Mouse (Mus musculus): ENCODE measurements around the gene Hdac9. TPM values are rescaled to one million over a fixed set of nuclear protein-coding genes. Genes with fewer than 3 reads are reported as not detected.
A peak's percentile ranks its signal among the peaks of the same experiment; 100 is the strongest.

Gene Hdac9
- polyA plus RNA-seq, 1 experiment: 6.0 TPM

GRCm38 (mm10) chr12:34292346-34292745 is 624.5 kb downstream of the Hdac9 start:
- Histone ChIP-seq H3K27ac (ENCODE audit: insufficient read depth, low read length) (no peak overlapping the region), H3K4me1 (ENCODE audit: control insufficient read depth, insufficient read depth, low read length) (no peaks in the 10 kb centered on the region; the same call in 1 of the 2 replicates), H3K4me3 (ENCODE audit: insufficient read depth, low read length) (no peak overlapping the region)
- TF ChIP-seq CTCF (IDR thresholded peaks at IDR 0.05; ENCODE audit: borderline replicate concordance, insufficient read depth, low read length): no peak

- Histone ChIP-seq H3K4me3 (ENCODE audit: insufficient read depth, low read length) (no peak overlapping the region), H3K27ac (ENCODE audit: insufficient read depth, low read length) (peak overlapping the region; percentile 23; the same call in 1 of the 2 replicates), H3K4me1 (ENCODE audit: control insufficient read depth, insufficient read depth, low read length) (no peaks in the 10 kb centered on the region; the same call in 1 of the 2 replicates)
- no peak for TF ChIP-seq POLR2A (IDR thresholded peaks at IDR 0.05; ENCODE audit: low read depth, low read length)
- TF ChIP-seq CTCF (IDR thresholded peaks at IDR 0.05; ENCODE audit: borderline replicate concordance, insufficient read depth, low read length): no peak
Observed at GRCm38 (mm10) chr12:34287218-34287617, 629.7 kb downstream of the Hdac9 start.

- Histone ChIP-seq H3K4me3 (ENCODE audit: insufficient read depth, low read length) (no peak overlapping the region), H3K27ac (ENCODE audit: insufficient read depth, low read length) (no peak overlapping the region), H3K4me1 (ENCODE audit: control insufficient read depth, insufficient read depth, low read length) (no peaks in the 10 kb centered on the region; the same call in 1 of the 2 replicates)
- TF ChIP-seq POLR2A (IDR thresholded peaks at IDR 0.05; ENCODE audit: low read depth, low read length): no peak
- TF ChIP-seq CTCF (IDR thresholded peaks at IDR 0.05; ENCODE audit: borderline replicate concordance, insufficient read depth, low read length): no peak
Observed at GRCm38 (mm10) chr12:34284888-34285287, 632.0 kb downstream of the Hdac9 start.

- Histone ChIP-seq H3K4me1 (ENCODE audit: control insufficient read depth, insufficient read depth, low read length) (no peaks in the 10 kb centered on the region; the same call in 1 of the 2 replicates), H3K27ac (ENCODE audit: insufficient read depth, low read length) (no peak overlapping the region), H3K4me3 (ENCODE audit: insufficient read depth, low read length) (no peak overlapping the region)
- TF ChIP-seq POLR2A (IDR thresholded peaks at IDR 0.05; ENCODE audit: low read depth, low read length): no peak
- TF ChIP-seq CTCF (IDR thresholded peaks at IDR 0.05; ENCODE audit: borderline replicate concordance, insufficient read depth, low read length): no peak
Observed at GRCm38 (mm10) chr12:34284396-34284795, 632.5 kb downstream of the Hdac9 start.

- H3K4me1 ChIP-seq (ENCODE audit: control insufficient read depth, insufficient read depth, low read length): no peaks in the 10 kb centered on the region
- H3K27ac ChIP-seq (ENCODE audit: insufficient read depth, low read length): no peak overlapping the region
- no peak for TF ChIP-seq POLR2A (IDR thresholded peaks at IDR 0.05; ENCODE audit: low read depth, low read length)
- no peak for TF ChIP-seq CTCF (IDR thresholded peaks at IDR 0.05; ENCODE audit: borderline replicate concordance, insufficient read depth, low read length)
- no peak overlapping the region for H3K4me3 ChIP-seq (ENCODE audit: insufficient read depth, low read length)
Observed at GRCm38 (mm10) chr12:34278822-34279221, 638.1 kb downstream of the Hdac9 start.

- Histone ChIP-seq H3K27ac (ENCODE audit: insufficient read depth, low read length) (peak overlapping the region; percentile 76), H3K4me3 (ENCODE audit: insufficient read depth, low read length) (no peak overlapping the region)
- no peak for TF ChIP-seq CTCF (IDR thresholded peaks at IDR 0.05; ENCODE audit: borderline replicate concordance, insufficient read depth, low read length)
- no peak for TF ChIP-seq POLR2A (IDR thresholded peaks at IDR 0.05; ENCODE audit: low read depth, low read length)
Observed at GRCm38 (mm10) chr12:34273816-34274215, 643.1 kb downstream of the Hdac9 start.

GRCm38 (mm10) chr12:34270096-34270495 is 646.8 kb downstream of the Hdac9 start:
- Histone ChIP-seq H3K4me3 (ENCODE audit: insufficient read depth, low read length) (no peak overlapping the region), H3K27ac (ENCODE audit: insufficient read depth, low read length) (no peak overlapping the region), H3K4me1 (ENCODE audit: control insufficient read depth, insufficient read depth, low read length) (peaks cover 4% of the 10 kb centered on the region; the same call in 1 of the 2 replicates)
- TF ChIP-seq CTCF (IDR thresholded peaks at IDR 0.05; ENCODE audit: borderline replicate concordance, insufficient read depth, low read length): no peak
- no peak for TF ChIP-seq POLR2A (IDR thresholded peaks at IDR 0.05; ENCODE audit: low read depth, low read length)

More at GRCm38 (mm10) chr12:34273816-34274215, 643.1 kb downstream of the Hdac9 start:
- H3K4me1 ChIP-seq (ENCODE audit: control insufficient read depth, insufficient read depth, low read length): peaks cover 4% of the 10 kb centered on the region; the same call in 1 of the 2 replicates

- H3K27ac ChIP-seq (ENCODE audit: insufficient read depth, low read length): no peak overlapping the region
- peaks cover 4% of the 10 kb centered on the region; the same call in 1 of the 2 replicates for H3K4me1 ChIP-seq (ENCODE audit: control insufficient read depth, insufficient read depth, low read length)
- no peak for TF ChIP-seq CTCF (IDR thresholded peaks at IDR 0.05; ENCODE audit: borderline replicate concordance, insufficient read depth, low read length)
- TF ChIP-seq POLR2A (IDR thresholded peaks at IDR 0.05; ENCODE audit: low read depth, low read length): no peak
- H3K4me3 ChIP-seq (ENCODE audit: insufficient read depth, low read length): no peak overlapping the region
Observed at GRCm38 (mm10) chr12:34269472-34270040, 647.3 kb downstream of the Hdac9 start.

GRCm38 (mm10) chr12:34259651-34260050 is 657.2 kb downstream of the Hdac9 start:
- Histone ChIP-seq H3K4me3 (ENCODE audit: insufficient read depth, low read length) (no peak overlapping the region), H3K4me1 (ENCODE audit: control insufficient read depth, insufficient read depth, low read length) (no peaks in the 10 kb centered on the region), H3K27ac (ENCODE audit: insufficient read depth, low read length) (no peak overlapping the region)
- TF ChIP-seq CTCF (IDR thresholded peaks at IDR 0.05; ENCODE audit: borderline replicate concordance, insufficient read depth, low read length) (no peak), POLR2A (IDR thresholded peaks at IDR 0.05; ENCODE audit: low read depth, low read length) (no peak)

- Histone ChIP-seq H3K4me1 (ENCODE audit: control insufficient read depth, insufficient read depth, low read length) (peaks cover 8% of the 10 kb centered on the region), H3K27ac (ENCODE audit: insufficient read depth, low read length) (no peak overlapping the region), H3K4me3 (ENCODE audit: insufficient read depth, low read length) (no peak overlapping the region)
- no peak for TF ChIP-seq POLR2A (IDR thresholded peaks at IDR 0.05; ENCODE audit: low read depth, low read length)
- TF ChIP-seq CTCF (IDR thresholded peaks at IDR 0.05; ENCODE audit: borderline replicate concordance, insufficient read depth, low read length): no peak
Observed at GRCm38 (mm10) chr12:34249160-34249559, 667.7 kb downstream of the Hdac9 start.
